Mouse (Mus musculus): ENCODE data around the gene Cpvl.

The Cpvl gene

GRCm38 (mm10) chr6:53891109-53891508, 87.4 kb downstream of the Cpvl start:
- no peak for DNase-seq (ENCODE audit: low read depth, low spot score)

- DNase-seq (ENCODE audit: low read depth, low spot score) = no peak
Observed at GRCm38 (mm10) chr6:53884931-53885330, 93.5 kb downstream of the Cpvl start.

- DNase-seq (ENCODE audit: low read depth, low spot score) = no peak
Observed at GRCm38 (mm10) chr6:53884496-53884895, 94.0 kb downstream of the Cpvl start.

- no peak for DNase-seq (ENCODE audit: low read depth, low spot score)
Observed at GRCm38 (mm10) chr6:53883405-53883804, 95.1 kb downstream of the Cpvl start.

- DNase-seq (ENCODE audit: low read depth, low spot score) = no peak
Observed at GRCm38 (mm10) chr6:53881623-53882022, 96.8 kb downstream of the Cpvl start.

- no peak for DNase-seq (ENCODE audit: low read depth, low spot score)
Observed at GRCm38 (mm10) chr6:53881235-53881606, 97.2 kb downstream of the Cpvl start.

GRCm38 (mm10) chr6:53880530-53881234, 97.8 kb downstream of the Cpvl start:
- DNase-seq (ENCODE audit: low read depth, low spot score) = no peak

- DNase-seq (ENCODE audit: low read depth, low spot score) = no peak
Observed at GRCm38 (mm10) chr6:53879567-53879966, 98.9 kb downstream of the Cpvl start.

GRCm38 (mm10) chr6:53874881-53875429, 103.5 kb downstream of the Cpvl start:
- no peak for DNase-seq (ENCODE audit: low read depth, low spot score)

GRCm38 (mm10) chr6:53871903-53872302, 106.6 kb downstream of the Cpvl start:
- no peak for DNase-seq (ENCODE audit: low read depth, low spot score)

- no peak for DNase-seq (ENCODE audit: low read depth, low spot score)
Observed at GRCm38 (mm10) chr6:53863011-53863410, 115.5 kb downstream of the Cpvl start.

GRCm38 (mm10) chr6:53859106-53859505, 119.4 kb downstream of the Cpvl start:
- no peak for DNase-seq (ENCODE audit: low read depth, low spot score)

- no peak for DNase-seq (ENCODE audit: low read depth, low spot score)
Observed at GRCm38 (mm10) chr6:53857822-53858221, 120.6 kb downstream of the Cpvl start.

GRCm38 (mm10) chr6:53856775-53857174, 121.7 kb downstream of the Cpvl start:
- no peak for DNase-seq (ENCODE audit: low read depth, low spot score)

GRCm38 (mm10) chr6:53854971-53855856, 123.3 kb downstream of the Cpvl start:
- DNase-seq (ENCODE audit: low read depth, low spot score) = no peak

GRCm38 (mm10) chr6:53854226-53854625, 124.2 kb downstream of the Cpvl start:
- no peak for DNase-seq (ENCODE audit: low read depth, low spot score)

GRCm38 (mm10) chr6:53853546-53853945, 124.9 kb downstream of the Cpvl start:
- no peak for DNase-seq (ENCODE audit: low read depth, low spot score)

GRCm38 (mm10) chr6:53844626-53845025, 133.8 kb downstream of the Cpvl start:
- DNase-seq (ENCODE audit: low read depth, low spot score) = no peak

- no peak for DNase-seq (ENCODE audit: low read depth, low spot score)
Observed at GRCm38 (mm10) chr6:53825213-53825612, 153.3 kb downstream of the Cpvl start.
